ENCODE assay signal across 7 mouse cellular contexts in the genomic region with DNA sequence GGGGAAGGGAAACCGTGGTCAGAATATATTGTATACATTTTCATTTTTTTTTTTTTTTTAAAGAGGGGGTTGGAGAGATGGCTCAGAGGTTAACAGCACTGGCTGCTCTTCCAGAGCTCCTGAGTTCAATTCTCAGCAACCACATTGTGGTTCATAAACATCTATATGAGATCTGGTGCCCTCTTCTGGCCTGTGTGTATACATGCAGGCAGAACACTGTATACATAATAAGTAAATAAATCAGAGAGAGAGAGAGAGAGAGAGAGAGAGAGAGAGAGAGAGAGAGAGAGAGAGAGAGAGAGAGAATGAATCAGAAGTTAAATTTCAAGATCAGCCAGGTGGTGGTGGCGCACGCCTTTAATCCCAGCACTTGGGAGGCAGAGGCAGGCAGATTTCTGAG. TPM values are rescaled to one million over a fixed set of nuclear protein-coding genes. Genes with fewer than 3 reads are reported as not detected.
DNase-seq lines count a peak whose midpoint lies in the region; ATAC-seq and TF ChIP-seq lines count a peak whose summit lies in the region.
"Not testable (repeated sequence)": the region's sequence is repeated elsewhere in the genome, so short reads cannot be mapped to it uniquely, and the experiment has no call there.

No protein-coding gene starts in this region.

- H3K9ac ChIP-seq in kidney, postnatal 0 days (ENCODE audit: low read depth, low read length): not testable (repeated sequence)

- peaks cover 19% of the 10 kb centered on the region; the same call in 1 of the 2 replicates for H3K4me1 ChIP-seq in kidney, postnatal 0 days (replicated peaks; ENCODE audit: insufficient read depth, low read length)

- peaks cover 13% of the 10 kb centered on the region; the same call in 1 of the 2 replicates for H3K27me3 ChIP-seq in kidney, postnatal 0 days (ENCODE audit: insufficient read depth, low read length)

- 30% methylated on average over 3 of the region's 3 CpGs for WGBS in kidney, postnatal 0 days

- peak; percentile 83 for TF ChIP-seq CTCF in kidney, postnatal 0 days (IDR thresholded peaks at IDR 0.05; ENCODE audit: low read depth)

- not testable (repeated sequence) for H3K4me2 ChIP-seq in kidney, postnatal 0 days (ENCODE audit: low read length)

- peak; percentile 32 to 46 for DNase-seq in CD8-positive naive resting alpha-beta T cell, adult 2 months (ENCODE audit: low read depth in 2 of 2, low spot score in 2 of 2)
- peak; percentile 88 for DNase-seq in embryo, embryonic 10 days (ENCODE audit: low spot score)
- peak; percentile 33 to 60 for DNase-seq in heart, adult 18-20 months
- peak; percentile 85 for DNase-seq in kidney, postnatal 0 days (ENCODE audit: low spot score)
- peak; percentile 69 for DNase-seq in lung, postnatal 10 days
- peak; percentile 86 for DNase-seq in retina, postnatal 1 day

- H3K27ac ChIP-seq in kidney, postnatal 0 days: not testable (repeated sequence)

- peak; percentile 57 for ATAC-seq in activated CD4-positive, CD25-positive, alpha-beta regulatory T cell, adult 4 months
- not testable (repeated sequence) for ATAC-seq in kidney, postnatal 0 days (replicated peaks; ENCODE audit: low FRiP score, low read depth)

- H3K36me3 ChIP-seq in kidney, postnatal 0 days (ENCODE audit: insufficient read depth, low read length): not testable (repeated sequence)

- not testable (repeated sequence) for H3K4me3 ChIP-seq in kidney, postnatal 0 days (replicated peaks; ENCODE audit: low read depth, low read length)

- H3K9me3 ChIP-seq in kidney, postnatal 0 days (replicated peaks; ENCODE audit: low read length): not testable (repeated sequence)

RNA-seq across cellular contexts. Expression of a gene that starts 3.3 kb away (rescaled TPM):
- not detected for polyA plus RNA-seq in activated CD4-positive, CD25-positive, alpha-beta regulatory T cell, adult 4 months (2017; shearing (Covaris generic))
- under 1 TPM; 0.12 to 0.18 TPM for total RNA-seq in heart, adult 18-20 months (2021)
- 1.3 and 1.6 TPM in 2 replicates for polyA plus RNA-seq in kidney, postnatal 0 days (2015; fragmentation: Nextera tagmentation; extraction: Ambion mirVana)

RNA-seq across cellular contexts. Expression of a gene that starts 3.3 kb away (rescaled TPM):
- polyA plus RNA-seq in activated CD4-positive, CD25-positive, alpha-beta regulatory T cell, adult 4 months (2017; shearing (Covaris generic)): under 1 TPM in 1 of 2 experiments, not detected in 1; 0.73 TPM
- total RNA-seq in heart, adult 18-20 months (2021): 1 to 10 TPM; 1.6 to 1.8 TPM
- 3.5 and 4.2 TPM in 2 replicates for polyA plus RNA-seq in kidney, postnatal 0 days (2015; fragmentation: Nextera tagmentation; extraction: Ambion mirVana)

RNA-seq across cellular contexts. Expression of a gene that starts 6.3 kb away (rescaled TPM):
- 10 to 100 TPM; 12.7 to 24.6 TPM for polyA plus RNA-seq in activated CD4-positive, CD25-positive, alpha-beta regulatory T cell, adult 4 months (2017; shearing (Covaris generic))
- total RNA-seq in heart, adult 18-20 months (2021): 100 to 1,000 TPM; 130 to 133 TPM
- 62.2 and 68.2 TPM in 2 replicates for polyA plus RNA-seq in kidney, postnatal 0 days (2015; fragmentation: Nextera tagmentation; extraction: Ambion mirVana)

RNA-seq across cellular contexts. Expression of a gene that starts 24.2 kb away (rescaled TPM):
- not detected for polyA plus RNA-seq in activated CD4-positive, CD25-positive, alpha-beta regulatory T cell, adult 4 months (2017; shearing (Covaris generic))
- total RNA-seq in heart, adult 18-20 months (2021): 1 to 10 TPM; 3.5 to 5.9 TPM
- polyA plus RNA-seq in kidney, postnatal 0 days (2015; fragmentation: Nextera tagmentation; extraction: Ambion mirVana): 38.5 and 40.3 TPM in 2 replicates

RNA-seq across cellular contexts. Expression of a gene that starts 34.2 kb away (rescaled TPM):
- polyA plus RNA-seq in activated CD4-positive, CD25-positive, alpha-beta regulatory T cell, adult 4 months (2017; shearing (Covaris generic)): 1 to 10 TPM; 1.3 to 2.4 TPM
- 10 to 100 TPM; 11.9 to 15.7 TPM for total RNA-seq in heart, adult 18-20 months (2021)
- 14.5 and 16.2 TPM in 2 replicates for polyA plus RNA-seq in kidney, postnatal 0 days (2015; fragmentation: Nextera tagmentation; extraction: Ambion mirVana)
